In the genomic region with DNA sequence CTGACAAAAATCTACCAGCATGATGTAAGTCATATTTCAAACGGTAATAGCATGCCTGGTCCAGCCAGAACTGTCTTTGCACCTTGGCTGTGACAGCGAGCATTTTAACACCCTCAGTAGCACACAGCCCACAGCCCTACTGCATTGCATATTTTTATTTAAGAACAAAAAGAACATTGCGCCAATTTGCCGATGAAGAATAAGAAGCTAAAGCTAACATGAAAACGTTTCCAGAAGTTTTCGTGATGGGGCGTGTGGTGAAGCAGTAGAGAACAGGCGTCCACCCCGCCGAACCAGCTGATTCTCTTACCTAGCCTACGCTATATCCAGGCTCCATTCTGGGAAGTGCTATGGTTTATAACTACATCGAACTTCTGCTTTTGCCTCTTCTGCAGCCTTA, we compare ENCODE assay signal across 19 mouse cellular contexts.
A peak's percentile ranks its signal among the peaks of the same experiment; 100 is the strongest.
DNase-seq lines count a peak whose midpoint lies in the region; ATAC-seq lines count a peak whose summit lies in the region.
"Had no signal": no experiment of that assay in that cellular context is flagged by ENCODE, and none has a peak within 500 bp of the region (broad histone marks: within the 10 kb centered on the region; RNA-seq: fewer than 3 reads in every experiment).

No protein-coding gene starts in this region.

- DNase-seq in frontal cortex, postnatal 36 days (ENCODE audit: low spot score in 2 of 2) = peak; percentile 36 to 75
- no peak for DNase-seq in frontal cortex, postnatal 10 days (ENCODE audit: low spot score in 2 of 2)
- peak; percentile 55 to 59 for DNase-seq in right cerebral cortex, adult 2 months (ENCODE audit: low spot score in 2 of 2)
- no peak for DNase-seq in right cerebral cortex, postnatal 10 days (ENCODE audit: low spot score in 2 of 2)
- DNase-seq in left cerebral cortex, adult 9 months (ENCODE audit: low spot score in 2 of 2) = peak; percentile 45 to 68
- peak; percentile 55 to 74 for DNase-seq in right cerebral cortex, postnatal 36 days (ENCODE audit: low spot score in 2 of 2)
- no peak for DNase-seq in layer of hippocampus, adult 9-11 months
- DNase-seq: adrenal gland, postnatal 14 days; cerebellum, adult 18-20 months; cerebellum, adult 9-11 months; cerebellum, postnatal 36 days; gastrocnemius, adult 2 months; gastrocnemius, postnatal 36 days; heart, postnatal 4 days had no signal

- ATAC-seq in monocyte, adult 5-6 weeks (replicated peaks; ENCODE audit: insufficient number of reproducible peaks, low FRiP score, low TSS enrichment, poor library complexity, severe bottlenecking) = no peak
- ATAC-seq: activated CD4-positive, CD25-positive, alpha-beta regulatory T cell, adult 4 months; forebrain, embryonic 16.5 days; hindbrain, embryonic 16.5 days; Patski had no signal

Comparison
In these comparisons a context has a peak if more than half of its experiments do, and no peak if none do; other contexts are left out.
1. DNase-seq: peak in frontal cortex, postnatal 36 days (2 of 2), right cerebral cortex, adult 2 months (2 of 2), left cerebral cortex, adult 9 months (2 of 2) and right cerebral cortex, postnatal 36 days (2 of 2); none in frontal cortex, postnatal 10 days (0 of 2), right cerebral cortex, postnatal 10 days (0 of 2) and layer of hippocampus, adult 9-11 months (single experiment).